Mouse (Mus musculus) hindbrain, embryonic 16.5 days (tissue): Measurements from ENCODE around the gene 1700010I14Rik. TPM values are rescaled to one million over a fixed set of nuclear protein-coding genes. Genes with fewer than 3 reads are reported as not detected.

Source experiments
- ATAC-seq: fragments of 200-750 bp; cut with Nextera tagmentation; 2 replicates; pipeline ENCODE4 v1.8.0; 2017; ENCODE audit warnings: moderate TSS enrichment, moderate library complexity
- H3K27ac ChIP-seq: fragments of 300-500 bp; sonication (generic); 2 replicates; pipeline ENCODE4 v1.5.1; 2014; ENCODE audit warnings: low read depth, mild to moderate bottlenecking, control low read depth, low read length, moderate library complexity
- H3K27me3 ChIP-seq: fragments of 300-500 bp; sonication (generic); replicated peaks from 2 replicates; pipeline ENCODE4 v1.6.1; 2014; ENCODE audit warnings: low read length; ENCODE audit not compliant: control insufficient read depth, insufficient read depth
- H3K36me3 ChIP-seq: fragments of 300-500 bp; sonication (generic); 2 replicates; pipeline ENCODE4 v1.6.1; 2014; ENCODE audit warnings: mild to moderate bottlenecking, low read length, moderate library complexity, mixed read lengths; ENCODE audit not compliant: control insufficient read depth, insufficient read depth
- H3K4me1 ChIP-seq: fragments of 300-500 bp; sonication (generic); 2 replicates; pipeline ENCODE4 v1.6.1; 2014; ENCODE audit warnings: low read depth, low read length; ENCODE audit not compliant: control insufficient read depth, insufficient read depth
- H3K4me2 ChIP-seq: fragments of 300-500 bp; sonication (generic); 2 replicates; pipeline ENCODE4 v1.6.1; 2014; ENCODE audit warnings: mild to moderate bottlenecking, low read length, control low read depth, moderate library complexity
- H3K4me3 ChIP-seq: fragments of 300-500 bp; sonication (generic); 2 replicates; pipeline ENCODE4 v1.5.1; 2014; ENCODE audit warnings: mild to moderate bottlenecking, low read length, control low read depth, moderate library complexity
- H3K9ac ChIP-seq: fragments of 300-500 bp; sonication (generic); 2 replicates; pipeline ENCODE4 v1.6.1; 2014; ENCODE audit warnings: low read depth, mild to moderate bottlenecking, control low read depth, low read length, moderate library complexity
- H3K9me3 ChIP-seq: fragments of 300-500 bp; sonication (generic); 2 replicates; pipeline ENCODE4 v1.6.1; 2014; ENCODE audit warnings: mild to moderate bottlenecking, low read length, moderate library complexity; ENCODE audit not compliant: control insufficient read depth
- WGBS: fragments of 180-500 bp; shearing (Covaris S2); extraction: QIAGEN DNeasy Blood & Tissue Kit; methylation state at CpG from one replicate; pipeline ENCODE4 v1.1.7; 2014; 5-methylcytosine and 5-hydroxymethylcytosine counted together
- polyA plus RNA-seq: library from polyadenylated mRNA; unstranded; fragments of >200 nt; fragmentation: Nextera tagmentation; extraction: Ambion mirVana; gene quantifications from 2 replicates; pipeline ENCODE4 v1.2.1, GENCODE M21; 2015

1700010I14Rik gene
- polyA plus RNA-seq, 1 experiment from 2014 or later, result 2.4 TPM

- Histone ChIP-seq H3K27ac (no peak overlapping the region), H3K4me3 (no peak overlapping the region), H3K4me2 (no peak overlapping the region), H3K9me3 (no peaks in the 10 kb centered on the region), H3K4me1 (peaks cover 2% of the 10 kb centered on the region), H3K36me3 (peaks cover 19% of the 10 kb centered on the region), H3K9ac (no peak overlapping the region), H3K27me3 (no peaks in the 10 kb centered on the region)
- 65% methylated on average over 5 of the region's 5 CpGs for WGBS
- ATAC-seq, result peak; percentile 29; the same call in 1 of the 2 replicates
Measured at GRCm38 (mm10) chr17:8973331-8973730, 14.8 kb upstream of the 1700010I14Rik start.

DNA sequence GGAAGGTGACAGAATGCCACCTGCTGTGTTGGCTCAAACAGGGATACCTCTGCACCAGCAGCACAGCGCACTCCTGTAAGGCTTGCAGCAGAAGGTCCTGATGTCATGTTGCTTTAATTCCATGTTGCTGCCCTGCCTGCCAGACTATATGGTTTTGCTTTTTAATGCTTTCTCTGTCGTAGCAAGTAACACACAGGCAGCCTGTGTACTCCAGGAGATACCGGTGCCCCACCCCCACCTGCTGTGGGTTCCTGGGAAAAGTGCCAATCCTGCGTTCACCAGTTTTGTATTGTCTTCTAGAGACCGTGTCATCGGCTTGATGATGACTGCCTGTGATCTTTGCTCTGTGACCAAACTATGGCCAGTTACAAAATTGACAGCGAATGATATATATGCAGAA lies 13.7 kb upstream of the 1700010I14Rik start:
- Histone ChIP-seq H3K9me3 (no peaks in the 10 kb centered on the region), H3K27me3 (no peaks in the 10 kb centered on the region), H3K9ac (no peak overlapping the region), H3K4me3 (no peak overlapping the region), H3K4me1 (peaks cover 2% of the 10 kb centered on the region), H3K27ac (no peak overlapping the region), H3K4me2 (no peak overlapping the region), H3K36me3 (peaks cover 16% of the 10 kb centered on the region)
- 0 out of 2 replicates have a peak, but pooled peaks have one; percentile 17 for ATAC-seq
- 37% methylated on average over 7 of the region's 7 CpGs for WGBS

DNA sequence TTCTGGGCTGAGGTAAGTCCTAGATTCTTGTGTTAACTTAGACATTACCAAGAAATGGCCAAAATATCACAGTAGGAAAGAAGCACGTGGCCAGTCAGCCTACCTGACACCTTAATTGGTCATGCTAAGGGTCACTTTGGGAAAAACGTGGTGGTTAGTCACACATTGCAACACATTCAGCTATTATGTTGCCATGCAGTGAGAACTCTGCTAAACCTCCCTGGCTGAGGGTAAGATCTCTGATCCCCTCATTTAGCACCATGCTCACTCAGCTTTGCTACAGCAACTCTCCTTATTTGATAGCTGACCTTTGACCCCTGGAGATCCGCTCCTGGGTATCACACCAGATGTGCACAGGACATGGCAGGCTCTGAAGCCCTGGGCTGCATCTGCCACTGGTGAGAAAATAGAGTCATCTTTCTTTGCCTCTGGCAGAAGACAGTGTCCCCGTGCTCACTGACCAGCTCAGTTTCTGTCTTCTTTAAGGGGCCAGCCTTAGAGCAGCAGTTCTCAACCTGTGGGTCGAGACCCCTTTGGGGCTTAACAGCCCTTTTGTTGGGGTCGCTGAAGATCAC lies 13.2 kb upstream of the 1700010I14Rik start:
- no peak for ATAC-seq
- Histone ChIP-seq H3K36me3 (peaks cover 11% of the 10 kb centered on the region; the same call in 1 of the 2 replicates), H3K4me2 (no peak overlapping the region), H3K4me3 (no peak overlapping the region), H3K9me3 (no peaks in the 10 kb centered on the region), H3K27me3 (no peaks in the 10 kb centered on the region), H3K9ac (no peak overlapping the region), H3K27ac (no peak overlapping the region), H3K4me1 (peaks cover 2% of the 10 kb centered on the region)
- WGBS, result 52% methylated on average over 6 of the region's 6 CpGs

DNA sequence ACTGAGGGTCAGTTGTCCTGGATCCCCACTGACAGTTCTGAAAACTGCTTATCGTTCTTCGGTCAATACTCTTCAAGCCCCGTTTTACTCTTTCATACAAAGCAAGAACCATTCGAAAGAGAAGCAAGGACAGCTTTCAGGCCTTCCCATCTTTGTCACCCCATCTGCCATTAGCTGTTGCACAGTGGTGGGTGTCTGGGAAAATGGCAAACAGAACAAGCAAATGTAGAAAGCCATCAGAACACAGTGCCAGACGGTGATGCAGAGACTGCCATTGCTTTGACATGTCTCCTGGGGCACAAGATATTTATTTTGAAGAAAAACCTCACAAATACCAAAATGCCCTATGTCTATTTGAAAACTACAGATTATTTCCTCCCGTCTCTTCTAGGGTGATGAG lies 11.4 kb upstream of the 1700010I14Rik start:
- no peak for ATAC-seq

DNA sequence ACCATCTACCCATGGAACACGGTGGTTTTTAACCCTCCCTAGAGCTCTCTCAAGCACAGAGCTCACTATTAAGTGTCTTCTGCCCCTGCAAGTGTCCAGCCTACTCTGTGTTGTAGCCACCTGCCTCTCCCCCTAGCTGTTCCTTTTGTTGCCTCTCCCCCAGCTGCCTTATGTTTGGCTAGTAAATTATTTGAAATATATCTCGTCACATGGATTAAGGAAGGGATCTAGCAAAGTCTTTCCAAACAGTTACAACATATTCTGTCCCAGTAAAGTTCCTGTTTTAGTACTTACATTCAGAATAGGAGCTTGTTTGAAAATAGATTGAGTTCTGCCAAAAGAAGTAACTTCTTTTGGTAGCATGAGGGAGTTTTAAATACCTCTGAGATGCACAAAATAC lies 10.9 kb upstream of the 1700010I14Rik start:
- no peak for ATAC-seq
- no peaks in the 10 kb centered on the region for H3K27me3 ChIP-seq
- H3K27ac ChIP-seq, result no peak overlapping the region
- H3K4me2 ChIP-seq, result no peak overlapping the region
- WGBS, result 90% methylated on average over 2 of the region's 2 CpGs
- H3K9me3 ChIP-seq, result no peaks in the 10 kb centered on the region
- H3K4me3 ChIP-seq, result no peak overlapping the region
- peaks cover 2% of the 10 kb centered on the region for H3K4me1 ChIP-seq
- peaks cover 16% of the 10 kb centered on the region for H3K36me3 ChIP-seq
- no peak overlapping the region for H3K9ac ChIP-seq

More for the DNA sequence above, 11.4 kb upstream of the 1700010I14Rik start:
- Histone ChIP-seq H3K9ac (no peak overlapping the region), H3K4me3 (no peak overlapping the region), H3K27ac (no peak overlapping the region), H3K4me1 (peaks cover 2% of the 10 kb centered on the region), H3K4me2 (no peak overlapping the region), H3K9me3 (no peaks in the 10 kb centered on the region), H3K36me3 (peaks cover 12% of the 10 kb centered on the region), H3K27me3 (no peaks in the 10 kb centered on the region)
- WGBS, result 87% methylated on average over 6 of the region's 6 CpGs

- H3K27ac ChIP-seq, result no peak overlapping the region
Measured at GRCm38 (mm10) chr17:8983576-8983975, 4.6 kb upstream of the 1700010I14Rik start.

DNA sequence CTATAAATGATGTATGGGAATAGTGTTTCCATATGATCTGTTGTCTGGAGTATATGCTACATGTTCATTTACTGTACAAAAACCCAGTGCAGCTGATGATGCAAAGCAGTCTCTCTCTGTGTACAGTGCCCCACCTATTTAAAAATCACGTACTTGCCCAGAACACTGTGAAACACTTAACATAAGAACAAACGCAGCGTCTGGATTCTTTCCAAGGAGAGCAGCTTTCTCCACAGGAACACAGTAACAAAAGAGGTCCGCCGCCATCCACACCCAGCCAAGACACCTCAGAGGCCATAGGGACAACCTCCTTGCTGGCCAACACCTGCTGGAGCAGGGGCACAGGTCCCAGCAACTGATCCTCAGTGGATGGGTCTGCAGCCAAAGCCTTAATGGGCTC lies 2.4 kb upstream of the 1700010I14Rik start:
- Histone ChIP-seq H3K36me3 (peaks cover 12% of the 10 kb centered on the region; the same call in 1 of the 2 replicates), H3K27me3 (no peaks in the 10 kb centered on the region), H3K4me1 (peaks cover 7% of the 10 kb centered on the region), H3K4me2 (no peak overlapping the region), H3K4me3 (no peak overlapping the region), H3K9me3 (no peaks in the 10 kb centered on the region), H3K9ac (no peak overlapping the region), H3K27ac (no peak overlapping the region; the same call in 1 of the 2 replicates)
- ATAC-seq, result no peak
- WGBS, result 44% methylated on average over 5 of the region's 5 CpGs

More at GRCm38 (mm10) chr17:8983576-8983975, 4.6 kb upstream of the 1700010I14Rik start:
- Histone ChIP-seq H3K4me1 (peaks cover under 1% of the 10 kb centered on the region; the same call in 1 of the 2 replicates), H3K4me2 (no peak overlapping the region), H3K4me3 (no peak overlapping the region), H3K27me3 (no peaks in the 10 kb centered on the region), H3K9me3 (no peaks in the 10 kb centered on the region), H3K36me3 (peaks cover 17% of the 10 kb centered on the region; the same call in 1 of the 2 replicates), H3K9ac (no peak overlapping the region)
- 70% methylated on average over 2 of the region's 2 CpGs for WGBS
- no peak for ATAC-seq

- no peak for ATAC-seq
- Histone ChIP-seq H3K9me3 (no peaks in the 10 kb centered on the region), H3K27me3 (no peaks in the 10 kb centered on the region), H3K4me1 (peaks cover 7% of the 10 kb centered on the region), H3K4me3 (no peak overlapping the region), H3K4me2 (no peak overlapping the region), H3K9ac (no peak overlapping the region), H3K36me3 (peaks cover 12% of the 10 kb centered on the region; the same call in 1 of the 2 replicates), H3K27ac (no peak overlapping the region)
- WGBS, result 65% methylated on average over 2 of the region's 2 CpGs
Measured at GRCm38 (mm10) chr17:8986551-8986950, 1.6 kb upstream of the 1700010I14Rik start.

GRCm38 (mm10) chr17:8987369-8987768 lies 764 bp upstream of the 1700010I14Rik start:
- Histone ChIP-seq H3K4me2 (no peak overlapping the region), H3K4me3 (no peak overlapping the region), H3K9ac (no peak overlapping the region), H3K27me3 (no peaks in the 10 kb centered on the region), H3K4me1 (peaks cover 7% of the 10 kb centered on the region), H3K27ac (no peak overlapping the region), H3K36me3 (peaks cover 6% of the 10 kb centered on the region; the same call in 1 of the 2 replicates), H3K9me3 (no peaks in the 10 kb centered on the region)
- WGBS, result 73% methylated on average over 5 of the region's 5 CpGs
- no peak for ATAC-seq
